Mouse (Mus musculus) cerebellum, adult 11 months (tissue): ENCODE data around the gene St3gal3.

Experiments
- DNase-seq: peaks from one replicate; pipeline ENCODE4 v3.0.0; 2022

Gene St3gal3

GRCm38 (mm10) chr4:118016323-118016911, 118.3 kb downstream of the St3gal3 start:
- no peak for DNase-seq

GRCm38 (mm10) chr4:118015636-118016035, 119.1 kb downstream of the St3gal3 start:
- peak; percentile 53 for DNase-seq

GRCm38 (mm10) chr4:118015126-118015525, 119.6 kb downstream of the St3gal3 start:
- DNase-seq: no peak

- no peak for DNase-seq
Measured at GRCm38 (mm10) chr4:118010661-118011173, 124.0 kb downstream of the St3gal3 start.

- no peak for DNase-seq
Measured at GRCm38 (mm10) chr4:118008433-118009033, 126.2 kb downstream of the St3gal3 start.

- DNase-seq: no peak
Measured at GRCm38 (mm10) chr4:118001355-118001754, 133.4 kb downstream of the St3gal3 start.

- DNase-seq: no peak
Measured at GRCm38 (mm10) chr4:118000605-118001208, 134.0 kb downstream of the St3gal3 start.

- DNase-seq: no peak
Measured at GRCm38 (mm10) chr4:117999951-118000350, 134.8 kb downstream of the St3gal3 start.

- peak; percentile 68 for DNase-seq
Measured at GRCm38 (mm10) chr4:117997381-117998269, 137.1 kb downstream of the St3gal3 start.

- DNase-seq: no peak
Measured at GRCm38 (mm10) chr4:117996701-117997100, 138.0 kb downstream of the St3gal3 start.

- no peak for DNase-seq
Measured at GRCm38 (mm10) chr4:117995461-117995860, 139.3 kb downstream of the St3gal3 start.

GRCm38 (mm10) chr4:117993421-117993820, 141.3 kb downstream of the St3gal3 start:
- no peak for DNase-seq

GRCm38 (mm10) chr4:117992872-117993271, 141.8 kb downstream of the St3gal3 start:
- DNase-seq: no peak

GRCm38 (mm10) chr4:117992036-117992435, 142.7 kb downstream of the St3gal3 start:
- no peak for DNase-seq

- peak; percentile 24 for DNase-seq
Measured at GRCm38 (mm10) chr4:117991055-117991627, 143.6 kb downstream of the St3gal3 start.

GRCm38 (mm10) chr4:117990571-117990970, 144.1 kb downstream of the St3gal3 start:
- DNase-seq: no peak

GRCm38 (mm10) chr4:117989801-117990200, 144.9 kb downstream of the St3gal3 start:
- DNase-seq: no peak

GRCm38 (mm10) chr4:117986766-117987165, 147.9 kb downstream of the St3gal3 start:
- DNase-seq: no peak

GRCm38 (mm10) chr4:117984993-117985587, 149.6 kb downstream of the St3gal3 start:
- peak; percentile 16 for DNase-seq

GRCm38 (mm10) chr4:117984206-117984605, 150.5 kb downstream of the St3gal3 start:
- no peak for DNase-seq

- DNase-seq: no peak
Measured at GRCm38 (mm10) chr4:117982706-117983105, 152.0 kb downstream of the St3gal3 start.

- DNase-seq: no peak
Measured at GRCm38 (mm10) chr4:117981518-117981917, 153.2 kb downstream of the St3gal3 start.
